Mouse (Mus musculus) stomach, embryonic 14.5 days (tissue): ENCODE data around the gene Gse1. TPM values are rescaled to one million over a fixed set of nuclear protein-coding genes. Genes with fewer than 3 reads are reported as not detected.
A peak's percentile ranks its signal among the peaks of the same experiment; 100 is the strongest.

Source experiments
- ATAC-seq: fragments of 200-750 bp; cut with Nextera tagmentation; 2 replicates; pipeline ENCODE4 v1.8.0; 2017; ENCODE audit warnings: low read depth, moderate TSS enrichment; ENCODE audit not compliant: insufficient number of reproducible peaks, insufficient read depth, low FRiP score
- H3K27ac ChIP-seq: fragments of 300-500 bp; sonication (generic); 2 replicates; pipeline ENCODE4 v1.5.1; 2014; ENCODE audit warnings: mild to moderate bottlenecking, low read length, moderate library complexity, mixed read lengths
- H3K27me3 ChIP-seq: fragments of 300-500 bp; sonication (generic); 2 replicates; pipeline ENCODE4 v1.6.1; 2014; ENCODE audit warnings: low read length, control low read depth, mixed read lengths; ENCODE audit not compliant: control insufficient read depth, insufficient read depth
- H3K36me3 ChIP-seq: fragments of 300-500 bp; sonication (generic); 2 replicates; pipeline ENCODE4 v1.6.1; 2014; ENCODE audit warnings: mild to moderate bottlenecking, control low read depth, low read length, moderate library complexity, mixed read lengths; ENCODE audit not compliant: control insufficient read depth, insufficient read depth
- H3K4me1 ChIP-seq: fragments of 300-500 bp; sonication (generic); 2 replicates; pipeline ENCODE4 v1.6.1; 2014; ENCODE audit warnings: low read length, control low read depth, mixed read lengths; ENCODE audit not compliant: control insufficient read depth, insufficient read depth
- H3K4me2 ChIP-seq: fragments of 300-500 bp; sonication (generic); replicated peaks from 2 replicates; pipeline ENCODE4 v1.6.1; 2014; ENCODE audit warnings: low read depth, low read length, control low read depth
- H3K4me3 ChIP-seq: fragments of 300-500 bp; sonication (generic); 2 replicates; pipeline ENCODE4 v1.5.1; 2014; ENCODE audit warnings: low read depth, low read length, control low read depth
- H3K9ac ChIP-seq: fragments of 300-500 bp; sonication (generic); replicated peaks from 2 replicates; pipeline ENCODE4 v1.6.1; 2014; ENCODE audit warnings: low read depth, mild to moderate bottlenecking, control low read depth, low read length, moderate library complexity, mixed read lengths
- H3K9me3 ChIP-seq: fragments of 300-500 bp; sonication (generic); 2 replicates; pipeline ENCODE4 v1.6.1; 2016; ENCODE audit warnings: low read depth, low read length, control low read depth; ENCODE audit not compliant: control insufficient read depth
- whole genome bisulfite sequencing: fragments of 180-500 bp; shearing (Covaris S2); extraction: QIAGEN DNeasy Blood & Tissue Kit; methylation state at CpG from one replicate; pipeline ENCODE4 v1.1.7; 2014; 5-methylcytosine and 5-hydroxymethylcytosine counted together
- polyA plus RNA-seq: library from polyadenylated mRNA; unstranded; fragments of >200 nt; fragmentation: Nextera tagmentation; extraction: Ambion mirVana; gene quantifications from 2 replicates; pipeline ENCODE4 v1.2.1, GENCODE M21; 2014

Gse1 gene
- polyA plus RNA-seq, 1 experiment from 2014 or later, result 11.1 TPM

GRCm38 (mm10) chr8:120374514-120374913 lies 146.3 kb downstream of the Gse1 start:
- no peaks in the 10 kb centered on the region for H3K36me3 ChIP-seq
- H3K9ac ChIP-seq, result no peak overlapping the region
- peak overlapping the region; percentile 36 for H3K27ac ChIP-seq
- no peak overlapping the region for H3K4me3 ChIP-seq
- 17% methylated on average over 9 of the region's 9 CpGs for WGBS
- H3K9me3 ChIP-seq, result no peaks in the 10 kb centered on the region
- peaks cover 38% of the 10 kb centered on the region for H3K4me1 ChIP-seq
- peak; percentile 21; the same call in 1 of the 2 replicates for ATAC-seq
- no peak overlapping the region for H3K4me2 ChIP-seq
- H3K27me3 ChIP-seq, result no peaks in the 10 kb centered on the region

- ATAC-seq, result peak; percentile 25; the same call in 1 of the 2 replicates
Observed at GRCm38 (mm10) chr8:120375170-120375569, 146.9 kb downstream of the Gse1 start.

GRCm38 (mm10) chr8:120376215-120376614 lies 148.0 kb downstream of the Gse1 start:
- Histone ChIP-seq H3K9me3 (no peaks in the 10 kb centered on the region), H3K27me3 (no peaks in the 10 kb centered on the region), H3K36me3 (no peaks in the 10 kb centered on the region), H3K4me3 (no peak overlapping the region), H3K4me1 (peaks cover 36% of the 10 kb centered on the region), H3K4me2 (no peak overlapping the region), H3K9ac (no peak overlapping the region), H3K27ac (no peak overlapping the region)
- ATAC-seq, result no peak
- 64% methylated on average over 4 of the region's 4 CpGs for WGBS

More at GRCm38 (mm10) chr8:120375170-120375569, 146.9 kb downstream of the Gse1 start:
- no peaks in the 10 kb centered on the region for H3K9me3 ChIP-seq
- WGBS, result 54% methylated on average over 5 of the region's 5 CpGs
- no peak overlapping the region for H3K4me3 ChIP-seq
- peaks cover 36% of the 10 kb centered on the region for H3K4me1 ChIP-seq
- H3K27ac ChIP-seq, result peak overlapping the region; percentile 36; the same call in 1 of the 2 replicates
- H3K4me2 ChIP-seq, result no peak overlapping the region
- no peak overlapping the region for H3K9ac ChIP-seq
- no peaks in the 10 kb centered on the region for H3K36me3 ChIP-seq
- no peaks in the 10 kb centered on the region for H3K27me3 ChIP-seq

GRCm38 (mm10) chr8:120376847-120377802 lies 148.9 kb downstream of the Gse1 start:
- H3K4me2 ChIP-seq, result no peak overlapping the region
- no peak for ATAC-seq
- H3K4me1 ChIP-seq, result peaks cover 37% of the 10 kb centered on the region
- no peak overlapping the region for H3K27ac ChIP-seq
- no peak overlapping the region for H3K9ac ChIP-seq
- WGBS, result 45% methylated on average over 22 of the region's 22 CpGs
- H3K27me3 ChIP-seq, result no peaks in the 10 kb centered on the region
- no peaks in the 10 kb centered on the region for H3K9me3 ChIP-seq
- H3K4me3 ChIP-seq, result no peak overlapping the region
- no peaks in the 10 kb centered on the region for H3K36me3 ChIP-seq

GRCm38 (mm10) chr8:120377803-120378189 lies 149.5 kb downstream of the Gse1 start:
- WGBS, result 65% methylated on average over 7 of the region's 7 CpGs
- ATAC-seq, result no peak
- H3K9me3 ChIP-seq, result no peaks in the 10 kb centered on the region
- H3K36me3 ChIP-seq, result no peaks in the 10 kb centered on the region
- H3K27me3 ChIP-seq, result no peaks in the 10 kb centered on the region
- H3K4me2 ChIP-seq, result no peak overlapping the region
- no peak overlapping the region for H3K27ac ChIP-seq
- no peak overlapping the region for H3K4me3 ChIP-seq
- no peak overlapping the region for H3K9ac ChIP-seq
- H3K4me1 ChIP-seq, result peaks cover 43% of the 10 kb centered on the region

- WGBS, result 46% methylated on average over 16 of the region's 16 CpGs
- H3K36me3 ChIP-seq, result no peaks in the 10 kb centered on the region
- H3K27ac ChIP-seq, result no peak overlapping the region
- no peaks in the 10 kb centered on the region for H3K27me3 ChIP-seq
- ATAC-seq, result no peak
- H3K4me1 ChIP-seq, result peaks cover 46% of the 10 kb centered on the region
- no peaks in the 10 kb centered on the region for H3K9me3 ChIP-seq
- no peak overlapping the region for H3K9ac ChIP-seq
- H3K4me3 ChIP-seq, result no peak overlapping the region
- H3K4me2 ChIP-seq, result no peak overlapping the region
Observed at GRCm38 (mm10) chr8:120378306-120378705, 150.1 kb downstream of the Gse1 start.

- H3K9me3 ChIP-seq, result no peaks in the 10 kb centered on the region
- H3K4me1 ChIP-seq, result peaks cover 46% of the 10 kb centered on the region
- 53% methylated on average over 3 of the region's 3 CpGs for WGBS
- H3K4me3 ChIP-seq, result no peak overlapping the region
- ATAC-seq, result no peak
- H3K4me2 ChIP-seq, result no peak overlapping the region
- H3K36me3 ChIP-seq, result no peaks in the 10 kb centered on the region
- H3K9ac ChIP-seq, result no peak overlapping the region
- no peaks in the 10 kb centered on the region for H3K27me3 ChIP-seq
- H3K27ac ChIP-seq, result no peak overlapping the region
Observed at GRCm38 (mm10) chr8:120379015-120379414, 150.8 kb downstream of the Gse1 start.

GRCm38 (mm10) chr8:120381865-120382264 lies 153.6 kb downstream of the Gse1 start:
- ATAC-seq, result no peak
- no peak overlapping the region for H3K4me2 ChIP-seq
- H3K36me3 ChIP-seq, result no peaks in the 10 kb centered on the region
- H3K9me3 ChIP-seq, result no peaks in the 10 kb centered on the region
- no peak overlapping the region for H3K9ac ChIP-seq
- H3K4me3 ChIP-seq, result no peak overlapping the region
- H3K27ac ChIP-seq, result peak overlapping the region; percentile 58
- H3K4me1 ChIP-seq, result peaks cover 32% of the 10 kb centered on the region
- no peaks in the 10 kb centered on the region for H3K27me3 ChIP-seq
- 64% methylated on average over 4 of the region's 4 CpGs for WGBS
